Mouse (Mus musculus): ENCODE results near the gene Efna2.
A peak's percentile ranks its signal among the peaks of the same experiment; 100 is the strongest.

The Efna2 gene

GRCm38 (mm10) chr10:80237020-80237419 lies 57.7 kb downstream of the Efna2 start:
- no peak for DNase-seq

DNA sequence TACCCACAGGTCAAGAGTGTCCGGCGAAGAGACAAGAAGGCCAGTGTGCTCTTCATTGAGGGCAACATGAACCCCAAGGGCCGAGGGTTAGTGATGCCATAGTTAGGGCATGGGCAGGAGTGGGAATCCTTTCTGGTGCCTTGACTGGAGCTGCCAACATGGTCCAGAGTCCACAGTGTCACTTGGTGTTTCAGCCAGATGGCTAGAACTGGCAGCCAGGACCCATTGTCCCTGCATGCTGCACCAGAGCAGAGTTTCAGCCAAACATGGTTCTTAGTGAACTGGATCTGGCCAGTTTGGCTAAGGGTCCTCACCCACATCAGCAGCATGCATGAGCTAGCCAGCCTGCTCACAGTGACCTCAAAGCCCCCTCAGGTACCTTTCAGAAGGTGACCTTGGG lies 59.0 kb downstream of the Efna2 start:
- peak in 1 of 2 experiments; percentile 39 for DNase-seq
